Mouse (Mus musculus) liver, postnatal 0 days (tissue): ENCODE results near the gene Cry2. TPM values are rescaled to one million over a fixed set of nuclear protein-coding genes. Genes with fewer than 3 reads are reported as not detected.

Experiments
- ATAC-seq: fragments of 200-750 bp; cut with Nextera tagmentation; 2 replicates; pipeline ENCODE4 v1.8.0; 2017; ENCODE audit warnings: mild to moderate bottlenecking, moderate library complexity
- DNase-seq: peaks from one replicate; pipeline ENCODE4 v3.0.0-alpha.2; 2016
- H3K27ac ChIP-seq: fragments of 300-500 bp; sonication (generic); 2 replicates; pipeline ENCODE4 v1.5.1; 2014; ENCODE audit warnings: antibody characterized with exemption, moderate library complexity, mild to moderate bottlenecking, low read depth
- H3K27me3 ChIP-seq: fragments of 300-500 bp; sonication (generic); 2 replicates; pipeline ENCODE4 v1.6.1; 2014; ENCODE audit warnings: low read length, control low read depth, mixed read lengths; ENCODE audit not compliant: insufficient read depth
- H3K36me3 ChIP-seq: fragments of 300-500 bp; sonication (generic); replicated peaks from 2 replicates; pipeline ENCODE4 v1.6.1; 2014; ENCODE audit warnings: mild to moderate bottlenecking, control low read depth, low read length, moderate library complexity, mixed read lengths; ENCODE audit not compliant: insufficient read depth
- H3K4me1 ChIP-seq: fragments of 300-500 bp; sonication (generic); 2 replicates; pipeline ENCODE4 v1.6.1; 2014; ENCODE audit warnings: antibody characterized with exemption, mild to moderate bottlenecking, control low read depth; ENCODE audit not compliant: insufficient read depth
- H3K4me2 ChIP-seq: fragments of 300-500 bp; sonication (generic); 2 replicates; pipeline ENCODE4 v1.6.1; 2014; ENCODE audit warnings: low read depth, mild to moderate bottlenecking, low read length, moderate library complexity, mixed read lengths
- H3K4me3 ChIP-seq: fragments of 300-500 bp; sonication (generic); 2 replicates; pipeline ENCODE4 v1.5.1; 2014; ENCODE audit warnings: low read depth, low read length
- H3K9ac ChIP-seq: fragments of 300-500 bp; sonication (generic); replicated peaks from 2 replicates; pipeline ENCODE4 v1.6.1; 2014; ENCODE audit warnings: mild to moderate bottlenecking, moderate library complexity
- H3K9me3 ChIP-seq: fragments of 300-500 bp; sonication (generic); 2 replicates; pipeline ENCODE4 v1.6.1; 2016; ENCODE audit warnings: mild to moderate bottlenecking, control low read depth, low read length, mixed read lengths
- CTCF ChIP-seq: sonication (generic); IDR thresholded peaks from 2 replicates; pipeline ENCODE4 v1.5.1; 2016; ENCODE audit warnings: antibody characterized with exemption, low read depth
- EP300 ChIP-seq: IDR thresholded peaks from 2 replicates; pipeline ENCODE4 v1.6.1; 2016; ENCODE audit warnings: antibody characterized with exemption, low read depth, mild to moderate bottlenecking
- WGBS: fragments of 180-500 bp; shearing (Covaris S2); extraction: QIAGEN DNeasy Blood & Tissue Kit; methylation state at CpG from one replicate; pipeline ENCODE4 v1.1.7; 2014; ENCODE audit not compliant: insufficient replicate concordance; 5-methylcytosine and 5-hydroxymethylcytosine counted together
- polyA plus RNA-seq: library from polyadenylated mRNA; unstranded; fragments of >200 nt; fragmentation: Nextera tagmentation; extraction: Ambion mirVana; gene quantifications from 2 replicates; pipeline ENCODE4 v1.2.1, GENCODE M21; 2015

Cry2 gene
- polyA plus RNA-seq, 1 experiment from 2014 or later: 11.9 TPM

DNA sequence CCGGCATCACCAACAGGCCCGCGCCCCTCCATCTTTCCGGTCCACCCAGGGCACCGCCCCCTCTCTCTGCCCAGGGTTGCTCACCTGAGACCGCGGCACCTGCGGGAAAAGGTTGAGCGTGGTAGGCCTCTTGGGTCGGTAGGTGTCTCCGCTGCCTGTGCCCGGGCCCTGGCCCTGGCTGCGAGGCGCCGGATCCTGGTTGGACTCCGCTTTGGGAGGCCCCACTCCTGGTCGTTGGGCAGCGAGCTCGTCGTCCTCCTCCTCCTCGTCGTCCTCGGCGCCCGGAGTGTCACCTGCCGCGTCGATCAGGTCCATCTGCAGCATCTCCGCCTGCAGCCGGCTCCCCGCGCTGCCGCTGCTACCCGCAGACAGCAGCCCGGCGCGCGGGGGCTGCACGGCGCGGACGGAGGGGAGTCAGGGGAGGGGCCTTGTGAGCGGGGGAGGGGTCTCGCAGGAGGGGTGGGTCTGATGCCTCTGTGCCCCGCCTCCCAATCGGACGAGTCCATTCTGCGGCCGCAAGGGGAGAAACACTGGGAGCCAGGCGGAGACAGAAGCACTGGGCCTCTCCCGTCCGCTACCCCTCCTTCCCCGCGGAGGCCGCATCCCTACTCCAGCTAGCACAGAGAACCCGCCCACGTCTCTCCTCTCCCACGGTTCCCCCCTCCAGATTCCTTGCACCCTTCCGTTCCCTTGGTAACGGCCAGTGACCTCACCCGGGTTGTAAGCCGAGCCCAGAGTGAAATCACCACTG is 44.8 kb downstream of the Cry2 start:
- ATAC-seq (peak; percentile 47), DNase-seq (peak; percentile 71)
- H3K4me3 ChIP-seq: peak overlapping the region; percentile 41
- H3K4me2 ChIP-seq: peak overlapping the region; percentile 62
- TF ChIP-seq CTCF (no peak), EP300 (no peak)
- peak overlapping the region; percentile 42; the same call in 1 of the 2 replicates for H3K9ac ChIP-seq
- no peaks in the 10 kb centered on the region for H3K36me3 ChIP-seq
- WGBS: 3% methylated on average over 55 of the region's 62 CpGs
- peaks cover 44% of the 10 kb centered on the region for H3K27me3 ChIP-seq
- no peaks in the 10 kb centered on the region for H3K9me3 ChIP-seq
- H3K4me1 ChIP-seq: peaks cover 15% of the 10 kb centered on the region; the same call in 1 of the 2 replicates
- H3K27ac ChIP-seq: no peak overlapping the region

- Histone ChIP-seq H3K4me3 (no peak overlapping the region), H3K36me3 (no peaks in the 10 kb centered on the region), H3K4me2 (no peak overlapping the region), H3K27me3 (peaks cover 39% of the 10 kb centered on the region), H3K9me3 (no peaks in the 10 kb centered on the region), H3K9ac (no peak overlapping the region), H3K4me1 (peaks cover 15% of the 10 kb centered on the region; the same call in 1 of the 2 replicates), H3K27ac (no peak overlapping the region)
- TF ChIP-seq CTCF (no peak), EP300 (no peak)
- ATAC-seq (no peak), DNase-seq (no peak)
- WGBS: 53% methylated on average over 3 of the region's 3 CpGs
Observed at GRCm38 (mm10) chr2:92388081-92388517, 45.7 kb downstream of the Cry2 start.

DNA sequence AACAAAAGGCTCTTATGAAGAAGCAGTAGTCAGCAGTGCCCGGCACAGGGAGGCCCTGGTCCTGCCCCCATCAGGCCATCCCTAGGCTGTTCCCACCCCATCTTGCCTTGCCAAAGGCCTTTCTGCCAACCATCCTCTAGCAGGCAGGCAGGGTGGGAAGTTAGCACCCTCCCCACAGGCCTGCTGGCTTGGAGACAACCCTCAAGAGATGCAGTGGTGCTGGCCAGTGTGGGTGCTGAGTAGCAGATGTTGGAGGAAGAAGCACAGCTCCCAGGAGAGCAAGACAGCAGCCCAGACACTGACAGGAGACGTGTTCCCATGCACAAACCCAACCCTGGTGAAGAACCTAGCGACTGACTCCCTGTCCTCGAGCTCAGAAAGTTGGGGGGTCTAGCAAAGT is 46.2 kb downstream of the Cry2 start:
- ATAC-seq: no peak
- Histone ChIP-seq H3K4me1 (peaks cover 15% of the 10 kb centered on the region; the same call in 1 of the 2 replicates), H3K4me2 (no peak overlapping the region), H3K9ac (no peak overlapping the region), H3K27me3 (peaks cover 35% of the 10 kb centered on the region), H3K4me3 (no peak overlapping the region), H3K36me3 (0 out of 2 replicates have a peak, but pooled peaks cover 4% of the 10 kb centered on the region), H3K27ac (no peak overlapping the region), H3K9me3 (no peaks in the 10 kb centered on the region)
- no peak for TF ChIP-seq CTCF
- no peak for TF ChIP-seq EP300
- 61% methylated on average over 4 of the region's 4 CpGs for WGBS
- no peak for DNase-seq

GRCm38 (mm10) chr2:92386821-92387570 is 46.8 kb downstream of the Cry2 start:
- Histone ChIP-seq H3K4me2 (no peak overlapping the region), H3K9ac (no peak overlapping the region), H3K27ac (no peak overlapping the region), H3K4me3 (no peak overlapping the region), H3K36me3 (peaks cover 7% of the 10 kb centered on the region; the same call in 1 of the 2 replicates), H3K9me3 (no peaks in the 10 kb centered on the region), H3K27me3 (peaks cover 28% of the 10 kb centered on the region), H3K4me1 (peaks cover 15% of the 10 kb centered on the region; the same call in 1 of the 2 replicates)
- WGBS: 84% methylated on average over 30 of the region's 30 CpGs
- DNase-seq (no peak), ATAC-seq (no peak)
- TF ChIP-seq CTCF (no peak), EP300 (no peak)

GRCm38 (mm10) chr2:92385113-92386051 is 48.5 kb downstream of the Cry2 start:
- WGBS: 72% methylated on average over 22 of the region's 22 CpGs
- Histone ChIP-seq H3K4me1 (peaks cover 11% of the 10 kb centered on the region; the same call in 1 of the 2 replicates), H3K27me3 (peaks cover 27% of the 10 kb centered on the region), H3K27ac (no peak overlapping the region), H3K9me3 (no peaks in the 10 kb centered on the region), H3K9ac (no peak overlapping the region), H3K36me3 (peaks cover 20% of the 10 kb centered on the region), H3K4me2 (no peak overlapping the region), H3K4me3 (no peak overlapping the region)
- TF ChIP-seq EP300: no peak
- no peak for TF ChIP-seq CTCF
- ATAC-seq (no peak), DNase-seq (no peak)
